Mouse (Mus musculus): ENCODE data around the gene Fam71a. TPM values are rescaled to one million over a fixed set of nuclear protein-coding genes. Genes with fewer than 3 reads are reported as not detected.

Gene Fam71a
- polyA plus RNA-seq, 1 experiment from 2014 or later = not detected

GRCm38 (mm10) chr1:191189671-191190372 is 25.2 kb upstream of the Fam71a start:
- Histone ChIP-seq H3K9ac (replicated peaks; ENCODE audit: low read depth) (no peak overlapping the region), H3K4me3 (ENCODE audit: low read depth, low read length) (no peak overlapping the region), H3K9me3 (ENCODE audit: low read length) (no peaks in the 10 kb centered on the region), H3K4me1 (ENCODE audit: insufficient read depth, low read depth, low read length) (peaks cover 12% of the 10 kb centered on the region), H3K4me2 (replicated peaks; ENCODE audit: low read depth, low read length) (no peak overlapping the region), H3K27me3 (replicated peaks; ENCODE audit: insufficient read depth, low read length) (no peaks in the 10 kb centered on the region), H3K27ac (ENCODE audit: low read length) (no peak overlapping the region), H3K36me3 (ENCODE audit: insufficient read depth, low read length) (no peaks in the 10 kb centered on the region)
- ATAC-seq (no peak), DNase-seq (ENCODE audit: low spot score) (no peak)
- TF ChIP-seq CTCF (IDR thresholded peaks at IDR 0.05) (no peak), EP300 (IDR thresholded peaks at IDR 0.05) (no peak)
- 33% methylated on average over 6 of the region's 6 CpGs for WGBS

- H3K9ac ChIP-seq (replicated peaks; ENCODE audit: low read depth) = no peak overlapping the region
- no peaks in the 10 kb centered on the region; the same call in 1 of the 2 replicates for H3K27me3 ChIP-seq (replicated peaks; ENCODE audit: insufficient read depth, low read length)
- peak; percentile 73 for DNase-seq (ENCODE audit: low spot score)
- no peaks in the 10 kb centered on the region for H3K9me3 ChIP-seq (ENCODE audit: low read length)
- 3% methylated on average over 7 of the region's 7 CpGs for WGBS
- H3K4me3 ChIP-seq (ENCODE audit: low read depth, low read length) = no peak overlapping the region
- TF ChIP-seq EP300 (IDR thresholded peaks at IDR 0.05) = no peak
- no peak for TF ChIP-seq CTCF (IDR thresholded peaks at IDR 0.05)
- peaks cover 19% of the 10 kb centered on the region for H3K4me1 ChIP-seq (ENCODE audit: insufficient read depth, low read depth, low read length)
- peak overlapping the region; percentile 62; the same call in 1 of the 2 replicates for H3K27ac ChIP-seq (ENCODE audit: low read length)
- no peaks in the 10 kb centered on the region for H3K36me3 ChIP-seq (ENCODE audit: insufficient read depth, low read length)
- no peak for ATAC-seq
- H3K4me2 ChIP-seq (replicated peaks; ENCODE audit: low read depth, low read length) = peak overlapping the region; percentile 70
Observed at GRCm38 (mm10) chr1:191186386-191186770, 21.8 kb upstream of the Fam71a start.

- DNase-seq (ENCODE audit: low spot score) (peak; percentile 73), ATAC-seq (no peak)
- peak overlapping the region; percentile 19; the same call in 1 of the 2 replicates for H3K9ac ChIP-seq (replicated peaks; ENCODE audit: low read depth)
- H3K4me2 ChIP-seq (replicated peaks; ENCODE audit: low read depth, low read length) = peak overlapping the region; percentile 70
- H3K27ac ChIP-seq (ENCODE audit: low read length) = peak overlapping the region; percentile 62
- under 1% methylated on average over 16 of the region's 16 CpGs for WGBS
- peaks cover 19% of the 10 kb centered on the region for H3K4me1 ChIP-seq (ENCODE audit: insufficient read depth, low read depth, low read length)
- peak overlapping the region; percentile 64 for H3K4me3 ChIP-seq (ENCODE audit: low read depth, low read length)
- no peaks in the 10 kb centered on the region; the same call in 1 of the 2 replicates for H3K27me3 ChIP-seq (replicated peaks; ENCODE audit: insufficient read depth, low read length)
- H3K9me3 ChIP-seq (ENCODE audit: low read length) = no peaks in the 10 kb centered on the region
- no peaks in the 10 kb centered on the region for H3K36me3 ChIP-seq (ENCODE audit: insufficient read depth, low read length)
- TF ChIP-seq CTCF (IDR thresholded peaks at IDR 0.05) (no peak), EP300 (IDR thresholded peaks at IDR 0.05) (no peak)
Observed at GRCm38 (mm10) chr1:191185761-191186385, 21.3 kb upstream of the Fam71a start.

GRCm38 (mm10) chr1:191184841-191185251 is 20.2 kb upstream of the Fam71a start:
- ATAC-seq = peak; percentile 17
- peaks cover 19% of the 10 kb centered on the region for H3K4me1 ChIP-seq (ENCODE audit: insufficient read depth, low read depth, low read length)

GRCm38 (mm10) chr1:191184066-191184815 is 19.6 kb upstream of the Fam71a start:
- DNase-seq (ENCODE audit: low spot score) (peak; percentile 65), ATAC-seq (no peak)
- Histone ChIP-seq H3K9me3 (ENCODE audit: low read length) (no peaks in the 10 kb centered on the region), H3K27me3 (replicated peaks; ENCODE audit: insufficient read depth, low read length) (no peaks in the 10 kb centered on the region; the same call in 1 of the 2 replicates), H3K9ac (replicated peaks; ENCODE audit: low read depth) (peak overlapping the region; percentile 19), H3K4me1 (ENCODE audit: insufficient read depth, low read depth, low read length) (peaks cover 19% of the 10 kb centered on the region), H3K4me2 (replicated peaks; ENCODE audit: low read depth, low read length) (peak overlapping the region; percentile 70), H3K36me3 (ENCODE audit: insufficient read depth, low read length) (no peaks in the 10 kb centered on the region), H3K4me3 (ENCODE audit: low read depth, low read length) (peak overlapping the region; percentile 64), H3K27ac (ENCODE audit: low read length) (peak overlapping the region; percentile 77)
- TF ChIP-seq EP300 (IDR thresholded peaks at IDR 0.05) (no peak), CTCF (IDR thresholded peaks at IDR 0.05) (peak; percentile 41)
- 3% methylated on average over 42 of the region's 42 CpGs for WGBS

More at GRCm38 (mm10) chr1:191184841-191185251, 20.2 kb upstream of the Fam71a start:
- Histone ChIP-seq H3K36me3 (ENCODE audit: insufficient read depth, low read length) (no peaks in the 10 kb centered on the region), H3K27ac (ENCODE audit: low read length) (peak overlapping the region; percentile 77), H3K9me3 (ENCODE audit: low read length) (no peaks in the 10 kb centered on the region), H3K4me3 (ENCODE audit: low read depth, low read length) (peak overlapping the region; percentile 64), H3K27me3 (replicated peaks; ENCODE audit: insufficient read depth, low read length) (no peaks in the 10 kb centered on the region; the same call in 1 of the 2 replicates), H3K9ac (replicated peaks; ENCODE audit: low read depth) (peak overlapping the region; percentile 19), H3K4me2 (replicated peaks; ENCODE audit: low read depth, low read length) (peak overlapping the region; percentile 70)
- peak; percentile 91 for DNase-seq (ENCODE audit: low spot score)
- WGBS = under 1% methylated on average over 22 of the region's 22 CpGs
- no peak for TF ChIP-seq CTCF (IDR thresholded peaks at IDR 0.05)
- TF ChIP-seq EP300 (IDR thresholded peaks at IDR 0.05) = no peak
